Mouse (Mus musculus): ENCODE measurements around the gene Fam160b1. TPM values are rescaled to one million over a fixed set of nuclear protein-coding genes. Genes with fewer than 3 reads are reported as not detected.

The Fam160b1 gene
- total and polyA plus RNA-seq, 3 experiments = 10.6 to 20.6 (median 19.4) TPM

DNA sequence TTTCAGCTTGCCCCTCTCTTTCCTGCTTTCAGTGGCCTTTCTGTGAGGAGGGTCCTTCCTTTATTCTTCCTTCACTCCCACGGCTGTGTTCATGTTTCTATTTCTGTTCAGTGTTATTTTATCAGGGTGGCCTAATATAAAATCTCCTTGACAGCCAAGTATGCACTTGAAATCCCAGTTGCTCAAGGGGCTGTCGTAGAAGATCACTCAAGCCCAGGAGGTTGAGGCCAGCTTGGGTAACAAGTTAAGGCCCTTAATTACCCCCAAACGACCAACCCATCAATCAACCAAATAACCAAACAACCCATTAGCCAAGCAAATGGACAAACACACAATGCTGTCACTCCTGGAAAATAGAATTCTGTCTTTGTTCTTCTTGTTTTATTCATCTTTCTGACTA lies 62.9 kb downstream of the Fam160b1 start:
- DNase-seq = no peak

- DNase-seq = no peak
Observed at GRCm38 (mm10) chr19:57425296-57425695, 64.8 kb downstream of the Fam160b1 start.

DNA sequence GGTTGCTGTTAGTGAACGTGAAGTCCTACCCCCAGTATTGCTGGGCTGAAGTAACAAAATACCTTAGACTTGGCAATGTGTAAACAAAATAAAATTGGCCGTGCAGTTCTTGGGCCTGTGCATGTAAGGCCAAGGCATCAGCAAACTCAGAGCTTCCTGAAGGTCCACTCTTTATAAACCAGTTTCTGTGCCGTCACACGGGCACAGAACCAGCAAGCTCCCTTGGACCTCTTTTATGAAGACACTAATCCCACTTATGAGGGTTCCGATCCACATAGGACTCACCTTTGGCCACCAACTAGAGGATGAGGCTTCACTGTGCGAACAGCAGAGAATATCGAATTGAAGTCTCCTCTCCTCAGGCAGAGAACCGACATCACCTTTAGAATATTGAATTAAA lies 66.4 kb downstream of the Fam160b1 start:
- DNase-seq = no peak

GRCm38 (mm10) chr19:57427756-57428438 lies 67.4 kb downstream of the Fam160b1 start:
- no peak for DNase-seq

- no peak for DNase-seq
Observed at GRCm38 (mm10) chr19:57428641-57429040, 68.2 kb downstream of the Fam160b1 start.

GRCm38 (mm10) chr19:57429926-57430325 lies 69.4 kb downstream of the Fam160b1 start:
- DNase-seq = no peak

DNA sequence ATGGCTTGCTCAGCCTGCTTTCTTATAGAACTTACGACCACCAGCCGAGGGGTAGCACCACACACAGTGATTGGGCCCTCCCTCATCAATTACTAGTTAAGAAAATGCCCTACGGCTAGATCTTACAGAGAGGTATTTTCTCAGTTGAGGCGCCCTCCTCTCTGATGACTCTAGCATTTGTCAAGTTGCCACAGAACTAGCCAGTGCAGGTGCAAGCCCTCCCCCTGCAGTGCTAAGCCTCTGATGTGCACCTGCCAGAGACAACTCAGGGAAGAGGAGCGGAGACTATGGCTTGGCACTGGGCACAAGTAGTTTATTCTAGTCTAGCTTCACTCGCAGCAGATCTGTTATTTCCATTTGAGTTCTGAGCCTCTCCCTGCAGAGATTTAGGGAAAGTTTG lies 71.0 kb downstream of the Fam160b1 start:
- DNase-seq = no peak

DNA sequence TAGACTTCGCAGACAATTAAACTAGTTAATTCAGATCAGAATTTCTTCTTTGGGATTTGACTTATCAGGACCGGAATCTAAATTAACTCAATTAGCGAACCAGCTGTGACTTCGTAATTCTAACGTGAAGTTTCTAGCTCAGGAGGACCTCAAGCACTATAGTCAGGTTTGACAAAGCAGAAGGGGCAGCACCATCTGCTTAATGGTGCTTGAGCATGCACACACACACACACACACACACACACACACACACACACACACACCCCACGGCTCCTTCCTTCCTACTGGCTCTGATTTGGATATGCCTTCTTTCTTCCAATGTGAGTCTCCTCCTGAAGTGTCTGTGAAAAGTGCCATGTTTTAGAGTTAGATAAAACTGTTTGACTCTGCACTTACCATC lies 73.5 kb downstream of the Fam160b1 start:
- DNase-seq = no peak

DNA sequence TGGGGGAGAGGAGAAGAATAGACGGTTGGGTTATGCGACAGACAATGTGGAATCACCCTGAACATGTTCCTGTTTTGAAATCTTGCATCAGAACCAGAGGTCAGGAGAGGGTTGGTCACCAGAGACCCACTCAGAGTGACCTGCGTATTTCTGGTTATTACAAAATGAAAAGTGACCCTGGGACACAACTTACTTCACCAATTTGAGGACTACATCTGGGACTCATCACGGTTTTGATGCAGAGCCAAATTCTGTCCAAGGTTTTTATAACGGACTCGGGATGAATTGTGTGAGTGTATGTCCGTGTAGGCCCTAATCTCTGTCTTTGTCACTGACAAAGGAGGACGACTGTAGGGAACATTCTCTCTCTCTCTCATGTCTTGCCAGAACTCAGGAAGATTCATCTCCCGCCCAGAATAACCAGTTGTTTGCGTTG lies 76.1 kb downstream of the Fam160b1 start:
- DNase-seq = peak; percentile 69

GRCm38 (mm10) chr19:57437042-57437441 lies 76.6 kb downstream of the Fam160b1 start:
- no peak for DNase-seq

Other genes starting within 250 kb of the Fam160b1 start
- gene Ablim1, start 45.8 kb upstream of the Fam160b1 start, total RNA-seq (2021) = 10 to 100 TPM; 33.6 to 39.9 TPM
- 15.8 and 20.5 TPM in 2 replicates for gene Ablim1, start 45.8 kb upstream of the Fam160b1 start, polyA plus RNA-seq (2012; rRNA removed)
- 10 to 100 TPM; 13.9 to 15.1 TPM for gene Trub1, start 92.2 kb downstream of the Fam160b1 start, total RNA-seq (2021)
- gene Trub1, start 92.2 kb downstream of the Fam160b1 start, polyA plus RNA-seq (2012; rRNA removed) = 9.9 and 11.8 TPM in 2 replicates